Mouse (Mus musculus): ENCODE data around the gene Arid3b.
"Not testable (repeated sequence)": the region's sequence is repeated elsewhere in the genome, so short reads cannot be mapped to it uniquely, and the experiment has no call there.

Arid3b gene
- long read RNA-seq, experiment 1, partial matches to known transcripts, result 0 of 1 reads
- long read RNA-seq, experiment 1, other reads (novel, unspliced or antisense), result 1 of 1 reads
- long read RNA-seq, experiment 2, result 0 reads

DNA sequence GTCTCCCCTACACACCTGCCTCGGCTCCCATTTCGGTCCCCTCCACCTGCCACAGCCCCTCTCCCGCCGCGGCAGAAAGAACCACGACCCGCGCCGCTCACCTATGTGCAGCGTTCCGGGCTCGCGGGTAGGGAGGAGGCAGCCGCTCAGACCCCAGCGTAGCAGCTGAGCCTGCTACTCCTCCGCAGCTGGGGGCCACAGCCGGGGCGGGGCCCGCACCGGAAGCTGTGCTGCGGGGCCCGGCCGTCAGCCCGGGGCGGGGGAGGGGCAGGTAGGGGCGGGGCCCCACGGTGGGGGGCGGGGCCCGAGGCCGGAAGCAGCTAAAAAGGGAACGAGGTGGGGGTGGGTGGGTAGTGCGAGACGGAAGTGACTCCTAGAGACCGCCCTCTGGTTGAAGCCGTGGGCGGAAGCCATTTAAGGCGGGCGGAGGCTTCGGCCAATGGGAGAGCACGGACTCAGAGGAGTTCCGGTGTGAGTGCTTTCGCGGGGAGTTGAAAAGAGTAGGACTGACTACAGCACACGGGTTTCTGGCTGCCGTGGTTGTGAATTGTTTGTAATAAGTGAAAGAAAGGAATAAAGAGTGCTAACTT is at the start of gene Arid3b:
Gene Arid3b (minus strand): TSS at position 213 of the 590 bp plus-strand sequence.
- intact Hi-C loops (cut with DNase I), result loop anchor here (2.0 kb wide), 1 partner anchor 72 kb away; the partner anchor contains the start of gene Clk3

DNA sequence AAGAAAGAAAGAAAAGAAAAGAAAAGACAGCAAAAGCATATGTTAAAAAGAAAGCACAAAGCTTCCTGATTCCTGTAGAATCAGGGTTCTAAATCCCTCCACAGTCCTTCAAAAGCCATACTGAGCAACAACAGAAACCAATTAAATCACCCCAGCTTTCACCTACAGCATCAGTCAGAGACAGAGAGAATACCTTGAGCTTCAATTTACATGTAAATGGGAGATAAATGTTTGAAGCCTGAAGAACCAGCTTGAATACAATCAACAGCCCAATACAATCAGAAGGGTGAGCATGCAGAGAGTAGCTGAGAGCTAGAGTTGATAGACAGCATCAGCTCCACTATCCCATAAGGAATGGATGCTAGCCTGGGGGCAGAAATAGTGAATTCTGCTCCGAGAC is 46.8 kb upstream of the Arid3b start:
- intact Hi-C loops (cut with DNase I), result no loop called here

- intact Hi-C loops (cut with DNase I), result not testable (repeated sequence)
Measured at GRCm38 (mm10) chr9:57881781-57882180, 45.2 kb upstream of the Arid3b start.

DNA sequence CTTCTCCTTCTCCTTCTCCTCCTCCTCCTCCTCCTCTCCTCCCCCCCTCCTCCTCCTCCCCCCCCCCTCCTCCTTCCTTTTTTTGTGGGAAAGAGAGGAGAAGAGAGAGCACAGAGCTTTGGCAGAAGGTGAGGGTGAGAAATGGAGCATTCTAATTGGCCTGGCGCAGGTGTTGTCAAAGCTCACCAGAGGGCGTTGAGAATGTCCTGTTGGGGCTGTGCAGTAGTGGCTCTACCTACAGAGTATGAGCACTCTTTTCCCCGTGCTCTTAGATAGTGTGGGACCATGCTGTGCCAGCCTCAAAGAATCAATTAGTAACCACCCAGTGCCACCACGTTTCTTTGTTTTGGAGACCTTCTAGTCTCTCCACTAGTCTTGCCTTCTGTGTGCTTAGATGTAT is 43.7 kb upstream of the Arid3b start:
- intact Hi-C loops (cut with DNase I), result no loop called here

DNA sequence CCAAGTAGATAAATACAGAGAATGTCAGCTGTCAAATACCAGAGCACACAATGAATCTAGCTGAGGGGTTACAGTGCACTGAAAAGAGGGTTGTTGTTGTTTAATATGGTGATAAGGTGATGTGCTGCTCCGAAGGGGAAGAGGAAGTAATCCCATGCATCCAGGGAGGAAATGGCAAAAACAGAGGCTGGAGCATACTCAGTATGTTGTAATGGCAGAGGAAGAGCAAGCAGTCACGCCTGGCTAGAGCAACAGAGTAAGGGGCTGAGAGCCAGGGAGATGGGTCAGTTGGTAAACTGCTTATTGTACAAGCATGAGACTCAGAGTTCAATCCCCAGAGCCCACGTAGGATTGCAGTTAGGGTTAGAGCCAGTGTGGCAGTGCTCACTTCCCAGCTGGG is 42.6 kb upstream of the Arid3b start:
- intact Hi-C loops (cut with DNase I), result no loop called here

- intact Hi-C loops (cut with DNase I), result no loop called here
Measured at GRCm38 (mm10) chr9:57874994-57875393, 38.4 kb upstream of the Arid3b start.

GRCm38 (mm10) chr9:57874134-57874533 is 37.5 kb upstream of the Arid3b start:
- intact Hi-C loops (cut with DNase I), result no loop called here

DNA sequence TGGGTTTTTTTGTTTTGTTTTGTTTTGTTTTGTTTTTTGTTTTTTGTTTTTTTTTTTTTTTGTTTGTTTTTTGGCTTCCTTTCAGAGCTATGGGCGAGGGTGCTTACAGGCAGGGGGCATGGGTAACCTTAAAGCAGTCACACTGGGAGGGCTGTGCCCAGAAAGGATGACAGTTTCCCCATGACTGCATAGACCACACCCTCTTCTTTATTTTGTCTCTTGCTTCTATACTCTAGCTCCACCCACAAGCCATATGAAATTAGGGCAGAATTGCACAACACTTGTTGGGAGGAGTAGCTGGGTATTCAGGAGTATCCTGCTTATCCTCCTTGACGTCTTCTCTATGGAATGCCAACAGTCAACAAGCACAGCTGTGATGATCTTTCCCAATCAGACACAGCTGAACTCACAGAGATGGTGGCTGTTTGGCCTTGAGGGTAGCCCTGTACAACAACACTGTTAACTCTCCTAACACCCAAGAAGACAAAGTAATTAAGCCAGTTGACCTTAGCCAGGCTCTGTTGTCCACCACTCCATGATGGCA is 33.8 kb upstream of the Arid3b start:
- intact Hi-C loops (cut with DNase I), result no loop called here

DNA sequence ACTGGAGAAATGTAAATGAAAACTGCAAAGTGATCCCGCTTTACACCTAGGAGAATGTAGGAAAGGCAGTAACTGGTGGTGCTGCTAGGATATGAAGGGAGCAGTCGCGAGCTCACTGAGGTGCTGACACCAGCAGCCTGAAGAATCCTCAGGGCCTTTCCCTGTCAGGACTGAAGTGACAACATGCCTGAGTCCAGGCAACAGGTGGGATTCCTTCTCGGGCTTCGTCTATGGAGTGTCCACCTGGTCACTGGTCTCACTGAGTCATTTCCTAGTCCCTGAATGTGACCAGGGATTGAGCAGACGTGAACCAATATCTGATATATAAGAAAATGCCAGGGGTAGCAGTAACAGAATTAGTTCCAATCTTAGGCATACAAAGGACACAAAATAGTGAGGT is 32.2 kb upstream of the Arid3b start:
- intact Hi-C loops (cut with DNase I), result no loop called here

GRCm38 (mm10) chr9:57867880-57868279 is 31.3 kb upstream of the Arid3b start:
- intact Hi-C loops (cut with DNase I), result no loop called here

GRCm38 (mm10) chr9:57867236-57867635 is 30.6 kb upstream of the Arid3b start:
- intact Hi-C loops (cut with DNase I), result no loop called here

DNA sequence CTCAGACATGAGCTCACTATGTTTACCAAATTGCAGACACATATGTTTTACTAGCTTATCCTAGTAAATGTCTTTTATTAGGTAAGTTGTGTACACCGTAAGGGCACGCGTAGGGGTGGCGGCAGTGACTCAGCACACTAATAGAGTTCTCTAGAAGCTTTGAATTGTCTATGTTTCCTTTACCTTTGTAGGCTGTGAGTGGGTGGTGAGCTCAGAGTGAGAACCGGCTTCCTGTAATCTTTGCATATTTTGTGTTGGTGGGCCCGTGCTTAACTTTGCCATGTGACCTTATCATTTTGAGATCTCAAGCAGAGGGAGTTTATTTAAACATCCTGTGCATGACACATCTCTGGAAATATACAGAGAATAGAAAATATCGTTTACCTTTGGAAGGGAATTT is 29.9 kb upstream of the Arid3b start:
- intact Hi-C loops (cut with DNase I), result no loop called here

DNA sequence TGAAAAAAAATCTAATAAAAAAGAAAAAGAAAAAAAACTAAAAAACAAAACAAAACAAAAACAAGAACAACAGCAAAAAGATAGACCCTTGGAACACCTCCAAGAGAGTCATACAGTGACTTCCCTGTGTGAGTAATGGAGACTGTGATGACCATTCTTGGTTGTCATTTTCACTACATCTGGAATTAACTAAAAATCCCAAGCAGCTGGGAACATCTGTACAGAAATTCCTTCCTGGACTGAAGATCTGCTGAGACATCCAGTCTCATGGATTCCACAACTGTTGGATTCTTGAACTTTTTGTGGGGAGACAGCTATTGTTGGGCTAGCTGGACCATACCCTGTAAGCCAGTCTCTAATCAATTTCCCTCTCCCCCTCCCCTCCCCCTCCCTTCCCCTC is 27.7 kb upstream of the Arid3b start:
- intact Hi-C loops (cut with DNase I), result loop anchor here (5.0 kb wide), 1 partner anchor 68 kb away; no protein-coding TSS in a partner anchor

- intact Hi-C loops (cut with DNase I), result loop anchor here (2.0 to 5.0 kb wide), 2 partner anchors 70 to 137 kb away; no protein-coding TSS in a partner anchor
Measured at GRCm38 (mm10) chr9:57861951-57862471, 25.4 kb upstream of the Arid3b start.

DNA sequence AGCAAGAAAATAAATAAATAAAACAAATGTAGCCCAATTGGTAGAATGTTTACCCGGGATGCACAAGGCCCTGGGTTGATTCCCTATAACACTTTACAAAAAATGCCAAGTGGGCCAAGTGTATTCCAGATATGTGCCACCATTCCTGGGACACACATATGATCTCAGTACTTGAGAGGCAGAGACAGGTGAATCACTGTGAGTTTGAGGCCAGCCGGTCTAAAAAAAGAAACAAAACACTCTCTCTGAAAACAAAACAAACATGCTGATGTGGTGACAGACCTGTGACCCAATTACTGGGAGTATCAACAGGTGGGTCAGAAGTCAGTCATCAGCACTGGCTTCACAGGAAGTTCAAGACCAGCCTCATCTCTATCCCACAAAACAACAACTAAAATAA is 19.9 kb upstream of the Arid3b start:
- intact Hi-C loops (cut with DNase I), result no loop called here

DNA sequence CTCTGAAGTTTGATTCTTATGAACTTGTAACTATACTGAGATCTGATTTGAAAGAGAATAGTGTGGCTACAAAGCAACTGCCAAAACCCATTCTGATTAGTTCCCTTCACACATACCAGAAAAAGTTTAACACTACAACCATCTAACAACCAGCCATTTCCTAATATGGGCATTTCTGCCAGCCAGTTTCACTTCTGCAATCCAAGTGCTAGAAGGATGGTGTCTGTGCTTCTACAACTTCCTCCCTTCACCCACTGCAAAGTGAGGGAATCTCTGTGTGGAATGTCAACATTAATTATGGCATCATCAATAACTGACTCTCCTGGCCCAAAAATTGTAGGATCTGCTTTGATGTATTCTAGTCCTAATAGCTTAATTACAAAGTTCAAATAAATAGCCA is 17.7 kb upstream of the Arid3b start:
- intact Hi-C loops (cut with DNase I), result no loop called here

- intact Hi-C loops (cut with DNase I), result no loop called here
Measured at GRCm38 (mm10) chr9:57839032-57839431, 2.4 kb upstream of the Arid3b start.

GRCm38 (mm10) chr9:57835841-57836514 is 615 bp downstream of the Arid3b start:
- intact Hi-C loops (cut with DNase I), result loop anchor here (2.0 kb wide), 1 partner anchor 71 kb away; the partner anchor contains the start of gene Clk3

DNA sequence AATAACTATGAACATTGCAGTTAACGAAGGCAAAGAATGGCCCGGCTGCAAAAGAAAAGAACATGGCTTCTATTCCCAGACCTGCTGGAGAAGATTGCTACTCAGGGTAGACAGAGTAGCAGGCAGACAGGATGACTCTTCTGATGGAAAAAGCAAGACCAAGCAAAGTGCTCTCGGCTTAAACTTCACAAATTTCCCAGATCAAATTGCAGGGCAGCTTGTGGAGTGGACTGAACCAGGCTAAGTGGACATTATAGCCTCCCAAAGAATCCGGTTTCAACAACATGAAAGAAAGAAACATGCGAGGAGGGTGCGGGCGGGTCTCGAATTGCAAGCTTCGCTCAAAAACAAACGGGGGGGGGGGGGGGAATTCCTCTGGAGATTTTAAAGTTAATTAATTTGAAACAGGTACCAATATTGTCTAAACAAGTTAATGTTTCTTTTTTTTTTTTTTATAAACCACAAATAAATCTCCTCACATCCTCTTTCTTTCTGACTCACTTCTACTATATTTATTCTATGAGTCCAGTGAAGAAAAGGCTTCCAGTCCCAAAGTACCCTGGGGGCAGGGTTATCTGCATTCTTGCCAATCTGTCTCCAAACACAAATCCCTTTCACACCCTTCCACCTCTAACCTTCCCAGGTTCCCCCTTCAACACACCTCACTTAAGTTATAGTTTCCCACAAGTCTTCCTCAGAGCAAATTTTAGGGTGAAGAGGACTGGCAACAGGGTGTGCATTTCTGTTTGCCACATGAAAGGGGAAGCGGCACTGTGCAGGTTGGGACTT is 1.8 kb downstream of the Arid3b start:
- intact Hi-C loops (cut with DNase I), result no loop called here

DNA sequence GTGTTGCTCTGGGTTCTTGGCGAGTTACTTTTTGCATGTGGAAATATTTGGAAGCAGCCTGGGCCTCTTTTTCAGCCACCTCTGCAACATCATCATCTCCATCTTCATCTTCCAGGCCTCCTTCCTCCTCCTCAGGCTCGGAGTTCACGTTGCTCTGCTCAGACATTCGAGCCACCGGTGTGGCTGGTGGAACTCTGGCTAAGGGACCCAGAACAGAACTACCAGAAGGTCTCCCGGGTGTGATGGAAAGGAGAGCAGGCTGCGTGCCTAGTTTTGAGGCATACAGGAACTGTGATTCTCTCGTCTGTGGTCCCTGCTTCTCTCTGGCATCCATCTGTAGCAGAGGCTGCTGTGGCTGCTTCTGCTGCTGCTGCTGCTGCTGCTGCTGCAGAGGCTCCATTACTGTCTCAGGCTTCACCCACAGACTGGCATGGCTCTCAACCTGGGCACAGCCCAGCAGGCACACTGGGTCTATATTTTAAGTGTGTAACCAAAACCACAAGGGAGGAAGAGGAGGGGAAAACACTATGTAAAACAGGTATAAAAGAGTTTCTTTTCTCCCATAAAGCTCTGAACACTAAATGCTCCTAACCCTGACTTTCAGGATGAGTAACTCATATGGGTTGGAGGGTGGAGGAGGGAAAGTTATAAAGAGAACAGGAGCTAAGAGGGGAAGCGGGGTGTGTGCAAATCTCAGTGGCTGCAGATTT is 2.7 kb downstream of the Arid3b start:
- intact Hi-C loops (cut with DNase I), result no loop called here

All from adrenal gland (tissue).